Mouse (Mus musculus) mesoderm, embryonic 11.5 days (tissue): ENCODE measurements at regions not wholly inside any gene's neighbourhood (a gene's known extent, or its start where the extent isn't known, plus 50 kb on each side); places are given as distances from the start of the nearest gene placed in this dataset.

Experiments
- DNase-seq: peaks from one replicate; pipeline ENCODE4 v3.0.0-alpha.2; 2012; ENCODE audit warnings: low read depth, low spot score

DNA sequence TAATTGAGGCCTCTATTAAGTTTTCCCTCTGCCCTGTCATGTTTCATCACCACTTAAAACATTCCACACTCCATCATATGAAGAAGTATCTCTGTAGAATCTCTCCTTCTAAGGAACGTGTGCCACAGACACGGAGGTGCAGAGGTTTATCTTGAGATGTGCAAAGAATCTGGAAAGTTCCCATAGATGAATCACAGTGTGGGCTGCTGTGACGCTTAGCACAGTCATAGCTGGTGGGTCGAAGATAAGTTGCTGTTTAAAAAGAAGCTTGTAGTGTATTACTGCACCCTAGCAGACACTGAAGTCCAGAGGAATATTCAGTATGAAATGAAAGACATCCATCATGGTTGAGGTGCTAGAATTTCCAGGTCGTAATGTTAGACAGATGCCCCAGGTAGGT lies 179.9 kb upstream of the 4930583I09Rik start:
- no peak for DNase-seq

DNA sequence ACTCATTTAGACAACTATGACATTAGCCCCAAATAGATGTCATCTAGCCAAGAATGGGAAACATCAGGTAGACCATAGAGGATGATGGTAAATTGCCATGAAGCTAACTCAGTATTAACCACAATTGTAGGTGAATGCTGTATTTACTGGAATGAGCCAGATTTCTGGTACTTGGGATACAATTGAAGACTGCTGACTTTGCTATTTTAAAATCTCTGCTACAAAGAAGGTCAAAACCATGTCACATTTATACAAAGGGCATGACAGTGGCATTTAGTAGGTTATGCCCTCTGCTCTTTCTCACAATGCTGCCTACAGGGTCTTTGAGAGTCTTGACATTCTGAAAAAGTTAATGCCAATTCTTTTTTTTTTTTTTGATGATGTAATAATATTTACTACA lies 178.8 kb upstream of the 4930583I09Rik start:
- no peak for DNase-seq

DNA sequence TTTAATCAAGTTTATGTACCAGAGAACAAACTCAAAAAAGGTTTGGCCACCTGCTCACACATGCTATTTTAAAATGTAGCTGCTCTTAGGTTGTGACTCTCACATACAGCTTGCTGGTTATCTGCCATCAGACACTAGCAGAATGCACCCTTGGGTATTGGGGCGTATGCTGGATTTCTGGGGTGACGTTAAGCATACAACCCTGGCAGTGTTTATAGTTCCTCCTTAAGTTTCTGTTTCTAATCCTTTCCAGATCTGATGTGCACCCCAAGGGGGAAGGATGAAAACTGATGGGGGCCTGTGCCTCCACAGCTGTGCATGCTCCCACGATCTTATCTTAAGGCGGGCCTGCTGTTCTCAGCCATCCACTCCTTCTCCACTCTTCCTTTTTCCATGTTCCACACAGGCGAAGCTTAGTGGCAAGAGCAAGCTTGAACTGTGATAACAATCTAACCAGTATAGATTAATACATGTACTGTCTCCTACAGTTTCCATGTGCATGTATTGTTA lies 164.8 kb upstream of the 4930583I09Rik start:
- no peak for DNase-seq

DNA sequence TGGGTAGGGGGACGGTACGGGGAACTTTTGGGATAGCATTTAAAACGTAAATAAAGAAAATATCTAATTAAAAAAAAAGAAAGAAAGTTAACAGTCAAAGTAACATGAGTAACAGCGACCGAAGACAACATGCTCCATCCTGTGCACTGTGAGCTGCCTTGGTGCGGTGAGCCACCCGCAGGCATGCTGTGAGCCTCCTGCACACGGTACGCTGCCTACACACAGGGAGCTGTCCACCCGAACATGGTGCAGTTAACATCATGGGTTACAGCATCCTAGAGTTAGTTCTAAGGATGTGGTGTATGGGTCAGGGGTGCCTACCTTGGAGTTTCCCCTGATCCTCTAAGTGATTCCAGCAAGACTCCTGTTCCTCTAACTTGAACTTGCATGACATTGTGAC lies 158.6 kb upstream of the 4930583I09Rik start:
- no peak for DNase-seq

DNA sequence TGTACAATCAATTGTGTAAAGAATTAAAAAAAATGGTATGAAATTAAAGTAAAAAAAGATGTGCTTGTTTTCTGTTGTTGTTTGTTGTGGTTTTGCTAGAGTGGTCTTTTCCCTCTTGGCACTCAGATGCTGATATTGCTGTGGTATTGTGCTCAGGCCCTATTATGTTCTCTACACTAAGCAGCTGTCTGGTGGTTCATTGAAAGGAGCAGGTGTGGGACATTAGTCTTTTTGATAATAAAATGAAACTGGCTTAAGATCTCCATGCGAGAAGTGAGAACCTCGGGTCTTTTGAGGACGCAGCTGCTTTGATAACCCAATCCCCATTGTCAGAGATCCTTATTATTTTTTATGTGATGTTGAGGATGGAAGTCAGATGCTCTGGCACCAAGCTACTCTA lies 155.4 kb upstream of the 4930583I09Rik start:
- no peak for DNase-seq

GRCm38 (mm10) chr17:64984276-64985011 lies 148.6 kb upstream of the 4930583I09Rik start:
- DNase-seq = peak; percentile 19

GRCm38 (mm10) chr17:64983480-64983879 lies 147.6 kb upstream of the 4930583I09Rik start:
- DNase-seq = no peak

- no peak for DNase-seq
Measured at GRCm38 (mm10) chr17:64964153-64964552, 128.3 kb upstream of the 4930583I09Rik start.

DNA sequence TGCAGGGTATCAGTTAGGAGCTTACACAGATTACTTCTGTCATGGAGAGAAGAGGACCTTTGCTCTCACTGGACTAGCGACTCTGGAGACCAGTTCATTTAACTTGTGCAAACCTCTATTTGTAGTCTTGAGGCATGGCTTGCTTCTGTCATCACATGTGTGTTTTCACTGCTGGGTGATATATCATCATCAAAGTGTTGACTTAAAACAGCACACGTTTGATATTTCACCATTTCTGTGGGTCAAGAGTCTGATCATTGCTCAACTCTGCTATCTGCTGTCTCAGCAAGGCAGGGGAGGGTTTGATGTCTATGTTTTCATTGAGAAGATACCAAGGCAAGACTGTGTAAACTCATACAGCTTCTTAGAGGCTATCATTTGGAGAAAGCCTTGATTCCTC lies 126.0 kb upstream of the 4930583I09Rik start:
- no peak for DNase-seq

DNA sequence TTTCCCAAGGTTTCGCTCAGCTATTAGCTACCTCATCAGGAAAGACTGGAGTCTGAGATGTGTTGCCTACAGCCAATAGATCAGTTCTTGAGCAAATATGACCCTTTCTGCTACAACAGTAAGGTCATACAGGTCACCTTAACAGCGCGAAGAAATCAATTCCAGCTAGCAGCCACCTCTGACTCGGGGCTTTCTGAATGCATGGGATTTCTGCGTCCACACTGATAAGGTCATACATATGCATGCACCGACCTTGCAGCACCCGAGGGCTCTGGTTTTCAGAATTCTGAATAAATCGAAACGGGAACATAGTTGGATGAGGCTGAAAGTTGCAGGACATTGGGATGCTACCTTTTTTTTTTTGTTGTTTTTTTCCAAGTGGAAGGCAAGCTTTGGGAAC lies 121.6 kb upstream of the 4930583I09Rik start:
- DNase-seq = no peak

- no peak for DNase-seq
Measured at GRCm38 (mm10) chr17:64956506-64956905, 120.6 kb upstream of the 4930583I09Rik start.

DNA sequence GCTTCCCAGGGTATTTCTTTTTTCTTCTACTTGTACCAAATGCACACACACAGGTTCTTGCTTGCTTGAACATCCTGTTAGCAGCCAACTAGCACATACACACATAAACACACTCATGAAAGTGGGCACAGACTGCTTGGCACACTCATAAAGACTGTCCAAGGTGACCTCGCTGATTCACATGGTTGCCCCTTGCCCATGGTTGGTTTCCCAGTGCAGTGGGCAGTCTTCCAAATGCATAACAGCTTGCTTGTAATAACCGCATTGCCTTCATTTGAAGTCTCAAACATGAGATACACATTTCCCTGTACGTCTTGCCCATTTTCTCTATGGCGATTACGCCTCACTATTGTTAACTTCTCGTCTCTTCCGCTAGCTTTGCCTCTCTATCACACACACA lies 117.4 kb upstream of the 4930583I09Rik start:
- no peak for DNase-seq

- DNase-seq = no peak
Measured at GRCm38 (mm10) chr17:64951625-64951940, 115.7 kb upstream of the 4930583I09Rik start.

DNA sequence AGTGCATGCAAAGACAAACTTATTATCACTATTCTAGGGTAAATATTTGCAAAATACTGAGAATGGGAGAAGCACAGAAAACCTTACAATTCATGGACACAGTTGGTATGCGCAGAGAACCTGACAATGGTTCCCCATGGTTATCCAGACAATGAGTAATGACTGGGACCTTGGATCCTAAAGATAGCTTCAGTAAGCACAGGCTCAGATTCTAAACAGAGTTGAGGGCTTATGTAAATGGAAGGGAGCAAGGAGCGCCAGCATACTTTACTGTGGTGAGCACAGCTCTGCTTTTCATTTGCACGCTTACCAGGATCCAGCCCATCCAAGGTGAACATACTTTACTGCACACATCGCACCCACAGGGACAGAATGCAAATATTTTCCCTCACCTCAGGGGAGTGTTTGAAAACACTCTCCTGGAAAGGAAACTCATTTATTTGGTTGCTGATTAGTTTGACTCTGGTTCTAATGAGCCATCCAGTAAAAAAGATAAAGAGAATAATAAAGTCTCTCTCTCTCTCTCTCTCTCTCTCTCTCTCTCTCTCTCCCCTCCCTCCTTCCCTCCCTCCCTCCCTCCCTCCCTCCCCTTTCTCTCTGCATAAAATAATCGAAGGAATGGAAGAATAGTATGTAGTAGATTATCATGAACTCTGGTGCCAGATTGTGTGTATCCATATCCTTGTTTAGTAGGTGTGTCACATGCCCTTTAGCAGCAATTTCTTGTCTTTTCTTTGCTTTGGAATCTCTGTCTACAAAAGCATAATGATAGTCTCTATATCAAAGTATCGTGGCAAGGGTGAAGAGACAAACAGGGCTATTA lies 115.1 kb upstream of the 4930583I09Rik start:
- no peak for DNase-seq

DNA sequence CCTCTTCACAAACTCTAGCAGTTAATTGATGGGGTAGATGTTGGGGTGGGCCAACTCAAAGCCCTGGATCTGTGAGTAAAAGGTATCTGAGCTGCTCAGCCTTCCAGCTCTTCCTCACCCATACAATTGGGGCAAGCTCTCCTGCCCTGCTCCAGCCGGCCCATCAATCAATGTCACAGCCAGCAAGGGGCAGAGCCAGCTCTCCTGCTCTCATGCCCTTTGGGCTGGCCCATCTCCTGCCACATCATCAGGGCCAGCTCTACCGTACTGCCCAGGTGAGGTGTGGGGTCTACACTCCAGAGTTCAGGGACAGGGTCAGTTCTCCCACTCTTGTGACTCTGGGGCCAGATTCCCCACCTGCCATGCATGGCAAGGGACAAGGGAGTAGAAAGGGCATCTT lies 107.3 kb upstream of the 4930583I09Rik start:
- DNase-seq = no peak

DNA sequence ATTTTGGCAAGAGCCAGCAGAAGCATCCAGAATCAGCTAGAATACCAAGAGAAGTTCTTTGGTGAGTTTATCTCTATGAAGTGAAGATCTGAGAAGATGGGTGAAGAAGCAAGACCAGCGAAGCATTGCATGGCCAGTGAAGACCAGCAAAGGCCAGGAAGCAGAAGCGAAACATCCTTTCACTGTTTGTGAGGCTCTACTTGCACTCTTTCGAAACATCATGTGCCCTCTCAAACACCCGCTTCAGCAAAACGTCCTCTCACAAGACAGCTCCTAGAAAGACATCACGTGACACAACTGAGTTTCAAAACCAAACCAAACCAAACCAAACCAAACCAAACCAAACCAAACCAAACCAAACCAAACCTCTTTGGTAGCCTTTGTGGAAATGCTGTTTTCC lies 105.7 kb upstream of the 4930583I09Rik start:
- no peak for DNase-seq

DNA sequence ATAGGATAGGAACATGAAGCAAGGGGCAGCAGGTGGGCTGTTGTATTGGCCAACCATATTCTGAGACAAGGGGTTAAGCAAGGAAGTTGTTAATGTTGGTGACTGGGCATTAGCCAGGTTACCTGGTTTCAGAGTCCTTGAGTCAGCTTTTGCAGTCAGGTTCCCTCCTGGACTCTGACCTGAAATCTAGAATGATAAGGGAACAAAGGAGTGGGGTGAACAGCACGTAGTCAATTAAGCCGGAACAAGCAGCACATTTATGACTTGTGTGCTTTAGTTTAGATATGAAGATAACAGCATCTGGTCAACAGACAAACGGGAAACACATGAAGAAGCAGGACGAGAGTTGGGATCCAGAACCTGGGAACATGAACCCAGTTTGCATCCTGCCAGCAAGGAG lies 99.8 kb upstream of the 4930583I09Rik start:
- DNase-seq = no peak

DNA sequence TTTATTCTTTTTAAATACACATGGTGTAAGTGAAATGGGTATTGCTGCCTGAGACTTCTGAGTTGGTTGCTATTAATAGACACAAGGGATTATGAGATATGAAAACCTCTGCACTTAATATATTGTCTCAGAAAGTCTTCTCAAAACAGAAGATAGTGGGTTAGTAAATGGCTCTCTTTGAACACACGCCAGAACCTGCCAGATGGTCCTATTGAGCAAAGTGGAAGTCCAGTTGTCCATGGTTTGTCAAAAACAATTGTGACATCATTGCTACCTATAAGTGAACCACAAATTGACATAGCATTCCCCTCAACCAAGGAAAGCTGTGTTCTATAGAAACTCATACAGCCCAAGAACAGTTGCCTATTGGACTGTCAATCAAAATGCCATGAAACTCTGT lies 98.5 kb upstream of the 4930583I09Rik start:
- DNase-seq = no peak

DNA sequence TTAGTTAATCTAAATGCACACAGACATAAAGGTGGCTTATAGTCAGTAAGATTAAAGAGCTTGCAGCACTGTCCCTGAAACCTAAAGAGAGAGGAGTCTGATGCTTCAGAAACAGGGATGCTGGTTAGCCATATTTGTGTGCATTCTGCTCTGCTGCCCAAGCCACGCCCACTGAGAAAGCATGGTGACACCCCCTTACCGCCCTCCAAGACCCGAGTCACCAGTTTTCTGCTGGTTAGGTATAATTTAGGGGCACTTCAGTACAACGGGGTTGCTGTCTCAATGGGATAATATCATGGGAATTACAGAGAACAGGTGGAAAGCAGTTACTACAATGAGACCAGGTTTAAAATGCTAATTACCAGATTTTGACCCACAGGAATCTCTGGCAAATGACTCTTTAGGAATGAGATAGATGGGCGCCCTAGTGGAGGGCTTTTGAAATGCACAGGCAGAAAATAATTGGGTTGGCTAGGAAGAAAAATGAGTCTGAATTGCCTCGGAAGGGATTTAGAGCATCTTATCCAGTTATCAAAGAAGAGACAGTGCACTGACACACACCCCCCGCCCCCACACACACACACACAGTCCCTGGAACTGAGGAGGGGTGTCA lies 95.1 kb upstream of the 4930583I09Rik start:
- no peak for DNase-seq

GRCm38 (mm10) chr17:64923762-64924161 lies 87.9 kb upstream of the 4930583I09Rik start:
- DNase-seq = no peak

DNA sequence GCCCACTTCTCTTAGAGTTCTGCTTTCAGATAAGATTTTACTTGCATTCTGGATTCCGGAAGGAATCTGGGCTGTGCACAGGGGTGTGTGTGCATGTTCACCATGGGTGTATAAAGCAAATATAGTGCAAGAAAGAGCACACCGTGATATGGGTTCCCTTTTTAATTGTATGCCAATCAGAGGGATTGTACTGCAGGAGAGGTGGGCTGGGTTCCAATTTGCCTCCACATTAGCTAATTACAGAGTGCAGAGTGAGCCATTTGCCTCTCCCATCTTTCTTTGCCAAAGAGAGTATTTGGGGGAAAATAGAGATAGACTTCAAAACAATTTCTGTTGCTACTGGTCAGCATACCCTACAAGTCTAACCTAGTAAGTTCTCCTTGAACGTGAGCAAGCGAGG lies 86.4 kb upstream of the 4930583I09Rik start:
- no peak for DNase-seq

DNA sequence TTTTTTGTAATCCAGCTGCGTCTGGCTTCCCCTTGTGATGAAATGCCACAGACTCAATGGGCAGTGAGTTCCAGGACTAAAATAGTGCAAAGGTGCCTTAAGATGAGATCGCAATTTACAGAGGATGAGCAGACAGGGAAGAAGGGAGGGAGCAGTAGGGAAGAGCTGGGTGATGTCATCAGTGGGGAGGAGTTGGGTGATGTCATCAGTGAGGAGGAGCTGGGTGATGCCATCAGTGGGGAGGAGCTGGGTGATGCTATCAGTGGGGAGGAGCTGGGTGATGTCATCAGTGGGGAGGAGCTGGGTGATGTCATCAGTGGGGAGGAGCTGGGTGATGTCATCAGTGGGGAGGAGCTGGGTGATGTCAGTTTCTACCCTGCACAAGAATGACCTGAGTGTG lies 84.4 kb upstream of the 4930583I09Rik start:
- no peak for DNase-seq

GRCm38 (mm10) chr17:64917830-64918229 lies 82.0 kb upstream of the 4930583I09Rik start:
- no peak for DNase-seq
